Mouse (Mus musculus): ENCODE results near the gene Ugt2b38. TPM values are rescaled to one million over a fixed set of nuclear protein-coding genes. Genes with fewer than 3 reads are reported as not detected.
"Not testable (repeated sequence)": the region's sequence is repeated elsewhere in the genome, so short reads cannot be mapped to it uniquely, and the experiment has no call there.

The Ugt2b38 gene
- not detected for total RNA-seq (2018; cell fraction: chromatin; rRNA removed)
- not detected for total RNA-seq (2018; cell fraction: cytosol; rRNA removed)
- not detected for total RNA-seq (2018; cell fraction: nucleus; rRNA removed)
- not detected in 3 replicates for polyA plus RNA-seq (2018)

DNA sequence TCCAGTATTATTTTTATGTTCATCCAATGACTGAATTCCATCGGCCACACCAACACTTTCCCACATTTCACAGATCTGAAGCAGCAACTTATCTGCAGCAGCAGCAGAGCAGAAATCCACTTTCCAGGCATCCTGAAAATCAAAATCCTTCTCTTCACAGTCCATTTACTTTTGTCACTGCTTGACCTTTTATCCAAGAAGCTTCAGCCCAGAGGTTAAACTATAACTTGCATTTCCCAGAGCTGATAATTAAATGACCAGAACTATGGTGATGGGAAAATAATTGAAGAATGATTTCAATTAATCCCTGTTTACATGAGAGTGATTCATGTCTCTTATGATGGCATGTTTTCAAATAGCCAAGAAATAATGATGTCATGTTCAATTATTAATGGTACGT is at the start of gene Ugt2b38:
Gene Ugt2b38 (minus strand): TSS at position 163 of the 400 bp plus-strand sequence.
- H3K79me2 ChIP-seq (ENCODE audit: inconsistent target); H3K36me3 ChIP-seq (ENCODE audit: inconsistent target); H3K4me3 ChIP-seq (ENCODE audit: inconsistent target); H3K27ac ChIP-seq: not testable (repeated sequence)
- 90% methylated on average over 1 of the region's 2 CpGs for WGBS (ENCODE audit: missing documents)

DNA sequence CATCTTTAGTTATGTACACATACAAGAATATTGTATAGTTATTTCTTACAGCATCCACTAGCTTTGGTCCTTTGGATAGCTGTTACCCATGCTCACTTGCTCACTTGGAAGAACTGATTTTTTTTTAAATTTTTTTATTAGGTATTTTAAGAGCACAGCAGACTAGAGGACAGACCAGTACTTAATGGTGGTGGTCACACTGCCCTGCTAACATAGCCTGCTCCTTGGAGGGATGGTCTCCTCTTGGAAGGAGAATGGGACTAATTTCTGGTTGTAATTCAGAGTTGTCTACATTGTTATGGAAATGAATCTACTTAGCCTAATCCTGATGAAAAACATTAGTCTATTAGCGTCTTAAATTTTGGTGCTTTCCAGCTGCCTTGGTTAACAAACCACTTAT is 34.8 kb upstream of the Ugt2b38 start:
- Histone ChIP-seq H3K4me3 (ENCODE audit: inconsistent target) (no peak overlapping the region), H3K27ac (no peak overlapping the region), H3K79me2 (ENCODE audit: inconsistent target) (no peaks in the 10 kb centered on the region), H3K36me3 (ENCODE audit: inconsistent target) (no peaks in the 10 kb centered on the region)
- WGBS (ENCODE audit: missing documents): 65% methylated on average over 1 of the region's 1 CpGs

DNA sequence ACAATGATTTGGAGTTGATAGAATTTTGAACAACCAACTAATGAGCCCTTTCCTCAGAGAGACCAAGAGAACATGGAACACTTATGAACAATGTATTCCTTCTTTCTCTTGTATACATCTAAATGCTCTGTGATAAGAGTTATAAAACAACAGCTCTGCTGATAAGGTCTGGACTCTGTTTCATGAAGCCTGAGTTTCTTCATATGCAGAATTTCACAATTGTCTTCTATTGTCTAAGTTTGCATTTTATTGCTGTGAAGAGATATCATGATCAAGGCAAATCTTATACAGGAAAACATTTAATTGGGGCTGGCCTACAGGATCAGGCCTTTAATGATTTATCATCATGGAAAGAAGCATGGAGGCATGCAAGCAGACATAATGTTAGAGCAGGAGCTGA is 33.7 kb upstream of the Ugt2b38 start:
- Histone ChIP-seq H3K36me3 (ENCODE audit: inconsistent target) (no peaks in the 10 kb centered on the region), H3K4me3 (ENCODE audit: inconsistent target) (no peak overlapping the region), H3K27ac (no peak overlapping the region), H3K79me2 (ENCODE audit: inconsistent target) (no peaks in the 10 kb centered on the region)

DNA sequence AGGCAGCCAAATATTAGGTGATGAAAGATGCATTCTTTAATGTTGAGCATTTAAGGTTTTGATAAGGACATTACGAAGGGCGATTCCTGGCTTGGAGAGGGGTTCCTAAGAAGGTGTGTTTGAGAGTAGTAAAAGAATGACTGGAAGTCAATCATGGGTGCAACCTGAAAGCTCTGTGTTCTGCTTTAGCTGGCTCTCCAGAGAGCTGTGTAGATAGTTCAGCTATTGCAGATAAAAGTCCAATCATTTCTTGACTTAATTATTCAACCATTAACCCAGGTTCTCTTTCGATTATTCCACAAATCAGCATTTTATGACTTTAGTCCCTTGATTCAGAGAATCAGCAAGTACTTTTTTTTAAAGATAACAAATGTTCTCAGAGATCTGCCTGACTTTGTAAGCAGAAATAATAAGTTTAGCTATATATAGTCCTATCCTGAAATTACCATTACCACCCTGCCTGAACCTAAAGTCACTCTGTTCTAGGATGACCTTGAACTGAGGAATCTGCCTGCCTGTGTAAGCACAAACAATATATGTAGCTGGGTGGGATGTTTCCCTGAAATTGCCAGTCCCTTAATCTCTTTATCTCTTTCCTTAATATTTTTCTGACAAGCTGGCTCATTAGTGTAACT is 32.3 kb upstream of the Ugt2b38 start:
- no peak overlapping the region for H3K4me3 ChIP-seq (ENCODE audit: inconsistent target)
- H3K36me3 ChIP-seq (ENCODE audit: inconsistent target): no peaks in the 10 kb centered on the region
- H3K79me2 ChIP-seq (ENCODE audit: inconsistent target): no peaks in the 10 kb centered on the region
- H3K27ac ChIP-seq: no peak overlapping the region
- 83% methylated on average over 3 of the region's 3 CpGs for WGBS (ENCODE audit: missing documents)

DNA sequence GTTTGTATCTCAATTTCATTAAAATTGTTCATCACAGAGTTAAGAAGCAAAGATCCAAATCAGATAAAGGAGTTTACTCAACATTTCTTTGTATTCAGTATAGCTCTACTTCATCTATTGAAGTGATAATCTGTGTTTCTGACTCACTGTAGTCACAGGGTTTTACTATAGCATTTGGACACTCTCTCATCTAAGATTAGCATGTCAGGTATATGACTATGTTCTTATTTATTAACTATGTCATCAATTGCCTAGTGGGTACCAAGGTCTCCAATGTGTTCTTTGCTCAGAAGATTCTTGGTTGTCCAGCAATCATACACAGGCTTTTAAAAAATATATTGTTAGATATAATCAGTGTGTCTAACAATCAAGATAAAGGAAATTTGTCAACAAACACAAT is 31.5 kb upstream of the Ugt2b38 start:
- Histone ChIP-seq H3K4me3 (ENCODE audit: inconsistent target) (no peak overlapping the region), H3K27ac (no peak overlapping the region), H3K36me3 (ENCODE audit: inconsistent target) (no peaks in the 10 kb centered on the region), H3K79me2 (ENCODE audit: inconsistent target) (no peaks in the 10 kb centered on the region)

DNA sequence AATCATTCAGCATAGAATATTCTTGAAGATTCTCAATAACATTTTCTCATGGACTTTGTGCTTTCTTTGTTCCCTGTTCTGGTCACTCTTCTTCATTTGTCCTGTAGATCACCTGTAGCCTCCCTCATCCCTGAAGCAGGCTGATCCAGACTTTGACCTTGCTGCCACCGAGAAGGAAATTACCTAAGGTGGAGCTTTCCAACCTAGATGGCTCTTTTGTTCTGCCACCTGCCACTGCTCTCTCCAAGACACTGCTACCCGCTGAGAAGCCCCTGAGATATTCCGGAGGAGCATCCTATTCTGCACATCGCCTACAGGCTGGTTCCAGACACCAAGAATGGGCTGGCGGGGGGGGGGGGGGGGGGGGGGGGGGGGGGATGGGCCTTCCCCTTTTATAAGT is 28.5 kb upstream of the Ugt2b38 start:
- not testable (repeated sequence) for H3K4me3 ChIP-seq (ENCODE audit: inconsistent target); H3K36me3 ChIP-seq (ENCODE audit: inconsistent target); H3K79me2 ChIP-seq (ENCODE audit: inconsistent target); H3K27ac ChIP-seq
- 74% methylated on average over 3 of the region's 5 CpGs for WGBS (ENCODE audit: missing documents)

DNA sequence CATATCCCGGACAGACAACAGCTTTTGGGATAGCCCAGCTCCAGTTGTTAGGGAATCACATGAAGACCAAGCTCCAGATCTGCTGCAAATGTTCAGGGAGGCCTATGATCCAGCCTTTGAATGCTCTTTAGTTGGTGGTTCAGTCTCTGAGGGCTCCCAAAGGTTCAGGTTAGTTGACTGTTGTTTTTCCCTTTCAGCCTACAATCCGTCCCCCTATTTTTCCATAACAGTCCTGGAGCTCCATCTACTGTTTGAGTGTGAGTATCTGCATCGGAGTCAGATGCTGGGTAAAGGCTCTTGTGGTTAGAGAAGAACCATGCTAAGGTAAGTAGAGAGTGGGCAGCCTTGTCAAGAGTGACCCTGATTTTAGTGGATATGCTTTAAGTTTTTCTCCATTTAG is 12.3 kb upstream of the Ugt2b38 start:
- no peak overlapping the region for H3K4me3 ChIP-seq (ENCODE audit: inconsistent target)
- H3K79me2 ChIP-seq (ENCODE audit: inconsistent target): no peaks in the 10 kb centered on the region
- no peak overlapping the region for H3K27ac ChIP-seq
- 41% methylated on average over 3 of the region's 3 CpGs for WGBS (ENCODE audit: missing documents)
- H3K36me3 ChIP-seq (ENCODE audit: inconsistent target): no peaks in the 10 kb centered on the region

DNA sequence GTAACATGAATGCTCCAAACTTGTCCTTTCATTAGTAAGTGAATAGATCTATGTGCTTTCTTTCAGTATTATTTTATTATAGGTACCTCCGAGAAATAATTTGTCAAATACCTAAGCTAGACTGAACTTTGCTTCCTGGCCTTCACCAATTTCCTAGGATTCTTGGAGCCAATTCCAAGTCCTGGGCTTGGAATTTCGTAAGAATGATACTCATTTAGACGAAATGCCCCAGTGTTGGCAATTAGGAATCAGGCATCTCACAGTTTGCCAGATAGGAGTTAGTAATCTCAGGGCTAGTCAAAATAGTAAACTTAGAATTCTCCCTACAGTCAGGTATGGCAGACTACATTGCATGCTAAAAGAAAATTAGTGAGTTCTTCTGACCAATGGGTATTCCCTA is 1.7 kb upstream of the Ugt2b38 start:
- no peaks in the 10 kb centered on the region for H3K79me2 ChIP-seq (ENCODE audit: inconsistent target)
- H3K27ac ChIP-seq: no peak overlapping the region
- WGBS (ENCODE audit: missing documents): 67% methylated on average over 3 of the region's 3 CpGs
- no peak overlapping the region for H3K4me3 ChIP-seq (ENCODE audit: inconsistent target)
- H3K36me3 ChIP-seq (ENCODE audit: inconsistent target): no peaks in the 10 kb centered on the region

DNA sequence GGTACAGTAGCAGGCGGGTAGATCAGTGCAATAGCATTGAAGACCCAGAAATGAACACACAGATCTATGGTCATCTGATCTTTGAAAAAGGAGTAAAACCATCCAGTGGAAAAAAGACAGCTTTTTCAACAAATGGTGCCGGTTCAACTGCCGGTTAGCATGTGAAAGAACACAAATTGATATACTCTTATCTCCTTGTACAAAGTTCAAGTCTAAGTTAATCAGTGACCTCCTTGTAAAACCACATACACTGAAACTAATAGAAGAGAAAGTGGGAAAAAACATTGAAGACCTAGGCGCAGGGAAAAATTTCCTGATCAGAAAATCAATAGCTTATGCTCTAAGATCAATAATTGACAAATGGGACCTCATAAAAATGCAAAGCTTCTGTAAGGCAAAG is 27.0 kb downstream of the Ugt2b38 start:
- H3K36me3 ChIP-seq (ENCODE audit: inconsistent target): no peaks in the 10 kb centered on the region
- no peak overlapping the region for H3K4me3 ChIP-seq (ENCODE audit: inconsistent target)
- WGBS (ENCODE audit: missing documents): 87% methylated on average over 4 of the region's 4 CpGs
- H3K27ac ChIP-seq: no peak overlapping the region
- H3K79me2 ChIP-seq (ENCODE audit: inconsistent target): no peaks in the 10 kb centered on the region

DNA sequence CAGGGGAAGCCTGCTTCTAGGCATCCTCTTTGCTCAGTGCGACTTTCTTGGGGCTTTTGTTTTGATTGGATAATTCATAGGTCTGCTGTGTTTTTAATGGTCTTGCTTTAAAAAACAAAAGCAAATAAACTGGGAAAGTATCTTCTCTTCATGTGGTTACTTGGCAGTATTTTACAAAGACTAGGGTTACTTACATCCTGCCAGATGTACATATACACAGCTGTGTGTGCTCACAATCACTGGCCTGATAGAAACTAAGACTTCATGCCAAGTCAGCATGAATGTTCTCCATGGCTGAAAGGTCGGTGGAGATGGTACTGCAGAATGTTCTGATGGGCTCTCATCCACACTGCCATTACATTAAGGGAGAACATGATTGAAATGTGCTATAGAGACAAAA is 33.2 kb downstream of the Ugt2b38 start:
- no peak overlapping the region for H3K27ac ChIP-seq
- no peaks in the 10 kb centered on the region for H3K36me3 ChIP-seq (ENCODE audit: inconsistent target)
- 96% methylated on average over 2 of the region's 2 CpGs for WGBS (ENCODE audit: missing documents)
- no peak overlapping the region for H3K4me3 ChIP-seq (ENCODE audit: inconsistent target)
- no peaks in the 10 kb centered on the region for H3K79me2 ChIP-seq (ENCODE audit: inconsistent target)

DNA sequence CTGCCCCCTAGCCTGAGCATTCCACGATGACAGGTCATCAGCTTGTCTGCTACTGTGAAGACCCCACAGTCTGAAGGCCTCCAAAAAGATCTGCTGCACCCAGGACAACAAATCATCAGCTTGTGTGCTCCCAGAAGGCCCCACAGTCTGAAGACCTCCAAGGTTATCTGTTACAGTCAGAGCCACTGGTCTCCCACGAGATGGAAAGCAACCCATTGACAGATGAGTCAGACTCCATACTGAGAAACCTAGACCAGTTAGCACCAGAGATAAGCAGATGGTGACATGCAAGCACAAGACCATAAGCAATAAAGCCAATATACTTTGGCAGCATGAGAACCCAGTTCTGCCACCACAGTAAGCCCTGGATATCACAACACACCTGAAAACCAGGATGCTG is 43.8 kb downstream of the Ugt2b38 start:
- H3K4me3 ChIP-seq (ENCODE audit: inconsistent target): no peak overlapping the region
- H3K36me3 ChIP-seq (ENCODE audit: inconsistent target): no peaks in the 10 kb centered on the region
- no peaks in the 10 kb centered on the region for H3K79me2 ChIP-seq (ENCODE audit: inconsistent target)
- 69% methylated on average over 1 of the region's 2 CpGs for WGBS (ENCODE audit: missing documents)
- H3K27ac ChIP-seq: no peak overlapping the region

DNA sequence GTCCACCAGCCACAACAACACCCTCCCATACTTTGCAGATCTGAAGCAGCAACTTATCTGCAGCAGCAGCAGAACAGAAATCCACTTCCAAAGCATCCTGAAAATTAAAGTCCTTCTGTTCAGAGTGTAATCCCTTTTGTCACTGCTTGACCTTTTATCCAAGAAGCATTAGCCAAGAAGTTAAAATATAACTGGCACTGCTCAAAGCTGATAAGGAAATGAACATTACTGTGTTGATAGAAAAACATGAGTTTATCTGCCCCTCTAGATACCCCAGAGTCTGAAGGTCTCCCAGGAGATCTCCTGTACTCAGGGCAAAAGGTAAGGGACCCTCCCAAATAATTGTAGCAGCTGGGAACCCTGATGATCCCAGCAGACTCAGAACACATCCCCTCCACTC is 44.2 kb downstream of the Ugt2b38 start:
- no peaks in the 10 kb centered on the region for H3K79me2 ChIP-seq (ENCODE audit: inconsistent target)
- no peak overlapping the region for H3K4me3 ChIP-seq (ENCODE audit: inconsistent target)
- H3K36me3 ChIP-seq (ENCODE audit: inconsistent target): no peaks in the 10 kb centered on the region
- no peak overlapping the region for H3K27ac ChIP-seq

DNA sequence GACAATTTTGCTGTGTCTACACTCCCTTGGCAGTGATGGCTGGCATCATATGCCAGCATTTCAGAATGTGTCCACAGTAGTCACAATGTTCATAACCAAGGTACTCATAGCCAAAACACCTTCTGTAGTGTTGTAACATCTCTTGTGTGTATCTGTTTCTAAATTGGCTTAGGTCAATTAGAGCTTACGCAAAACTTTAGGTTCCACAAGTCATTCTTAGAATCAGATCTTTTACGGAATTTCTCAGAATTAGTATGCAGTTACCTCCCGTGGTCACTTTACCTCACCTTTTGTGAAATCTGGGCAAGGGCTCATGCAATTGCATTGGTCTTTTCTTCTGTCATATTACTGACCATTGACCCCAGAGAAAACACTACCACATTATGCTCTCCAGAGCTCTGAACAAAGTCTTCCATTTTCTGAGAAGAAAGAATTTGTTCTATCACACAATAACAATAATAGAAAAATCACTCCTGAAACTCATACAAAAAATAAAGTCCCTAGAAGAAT is 48.1 kb downstream of the Ugt2b38 start:
- Histone ChIP-seq H3K79me2 (ENCODE audit: inconsistent target) (no peaks in the 10 kb centered on the region), H3K36me3 (ENCODE audit: inconsistent target) (no peaks in the 10 kb centered on the region), H3K4me3 (ENCODE audit: inconsistent target) (no peak overlapping the region), H3K27ac (no peak overlapping the region)
- 83% methylated on average over 3 of the region's 3 CpGs for WGBS (ENCODE audit: missing documents)

DNA sequence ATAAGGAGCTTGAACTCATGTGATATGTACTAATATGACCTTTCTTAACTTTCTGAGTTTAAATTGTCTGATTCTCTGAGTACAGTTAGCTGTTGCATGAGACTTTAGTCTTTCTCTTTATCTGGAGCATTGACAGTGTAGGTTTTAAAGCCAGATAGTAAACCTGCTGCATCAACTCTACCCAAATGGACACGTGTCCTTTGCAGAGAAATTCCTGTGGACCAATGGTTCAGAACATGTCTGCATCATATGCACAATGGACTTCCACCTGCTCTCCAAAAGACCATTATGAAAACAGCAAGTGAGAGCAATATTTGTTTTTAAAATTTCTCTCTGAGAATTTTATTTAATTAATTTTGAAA is 50.5 kb downstream of the Ugt2b38 start:
- Histone ChIP-seq H3K79me2 (ENCODE audit: inconsistent target) (no peaks in the 10 kb centered on the region), H3K4me3 (ENCODE audit: inconsistent target) (no peak overlapping the region)
- WGBS (ENCODE audit: missing documents): 100% methylated on average over 1 of the region's 1 CpGs

DNA sequence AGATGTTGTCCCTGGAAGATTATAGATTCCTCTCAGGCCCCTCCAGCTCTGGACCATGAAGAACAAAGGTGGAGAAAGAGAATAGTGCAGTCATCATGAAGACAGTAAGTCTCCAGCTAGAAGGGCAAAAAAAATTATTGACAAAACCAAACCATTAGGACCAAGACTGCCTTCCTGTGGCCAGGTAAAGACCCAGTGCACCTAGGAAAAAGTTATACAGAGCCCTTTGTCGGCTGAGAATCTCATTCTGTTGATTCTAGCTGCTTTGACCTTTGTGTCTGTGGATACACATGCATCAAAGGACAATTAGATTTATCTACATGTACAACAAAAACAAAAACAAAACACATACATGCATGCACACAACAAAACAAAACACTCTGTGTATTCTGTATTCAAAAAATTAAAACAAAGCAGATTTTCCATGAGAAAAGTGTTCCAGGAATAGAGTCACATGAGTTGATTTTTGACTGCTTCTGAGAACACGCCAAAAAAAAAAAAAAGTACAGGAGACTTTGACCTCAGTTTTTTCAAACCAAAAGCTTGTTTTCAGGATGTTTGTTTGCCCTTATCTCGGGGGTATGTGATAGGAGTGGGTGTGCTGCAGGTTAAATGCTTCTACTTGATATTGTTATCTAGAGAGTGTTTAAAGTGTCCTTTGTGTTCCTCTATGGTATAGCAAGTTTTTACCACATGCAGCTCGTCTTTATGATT is 51.1 kb downstream of the Ugt2b38 start:
- not testable (repeated sequence) for H3K27ac ChIP-seq; H3K4me3 ChIP-seq (ENCODE audit: inconsistent target); H3K79me2 ChIP-seq (ENCODE audit: inconsistent target); H3K36me3 ChIP-seq (ENCODE audit: inconsistent target)
- WGBS (ENCODE audit: missing documents): 50% methylated on average over 3 of the region's 4 CpGs

More for the DNA sequence above, 50.5 kb downstream of the Ugt2b38 start:
- Histone ChIP-seq H3K36me3 (ENCODE audit: inconsistent target) (no peaks in the 10 kb centered on the region), H3K27ac (no peak overlapping the region)

Measured in macrophage (primary cell).